In the genomic region with DNA sequence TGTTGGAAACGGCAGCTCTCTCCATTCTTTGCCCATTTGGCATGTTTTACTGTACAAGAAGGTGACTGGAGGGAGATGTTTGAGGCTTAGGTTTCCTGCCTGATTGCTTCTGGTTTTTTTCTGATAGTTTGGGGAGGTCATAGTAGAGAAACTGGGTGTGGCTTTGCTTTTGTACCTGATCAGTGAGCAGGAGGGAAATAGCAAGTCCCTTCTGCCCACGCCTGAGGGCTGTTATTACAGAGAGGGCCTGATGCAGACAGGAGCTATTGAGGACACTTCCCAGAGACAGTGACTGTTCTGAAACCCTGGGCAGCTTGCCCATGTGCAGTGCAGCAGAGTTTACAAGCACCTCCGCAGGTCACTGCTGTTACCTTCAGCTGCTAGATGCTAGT, we compare ENCODE assay signal across 23 mouse cellular contexts.
"Had no signal": no experiment of that assay in that cellular context is flagged by ENCODE, and none has a peak within 500 bp of the region (broad histone marks: within the 10 kb centered on the region; RNA-seq: fewer than 3 reads in every experiment).

No protein-coding gene starts in this region.

- H3K27ac ChIP-seq: heart, adult 2 months; heart, embryonic 13.5 days; heart, embryonic 15.5 days; hindbrain, embryonic 13.5 days; hindbrain, embryonic 15.5 days; hindbrain, postnatal 0 days; kidney, embryonic 15.5 days; kidney, postnatal 0 days; layer of hippocampus, adult 2 months; left cerebral cortex, adult 2 months; limb, embryonic 10.5 days; limb, embryonic 12.5 days had no signal

- DNase-seq: forebrain, postnatal 0 days; gastrocnemius, postnatal 14 days; gastrocnemius, postnatal 36 days; heart, adult 11 months; heart, adult 2 months; heart, postnatal 14 days; heart, postnatal 36 days; kidney, adult 11 months; kidney, adult 2 months; kidney, adult 9 months; kidney, postnatal 14 days; kidney, postnatal 36 days had no signal

- H3K4me3 ChIP-seq: heart, adult 2 months; heart, embryonic 13.5 days; heart, embryonic 15.5 days; hindbrain, embryonic 13.5 days; hindbrain, embryonic 15.5 days; kidney, embryonic 15.5 days; layer of hippocampus, adult 2 months; left cerebral cortex, adult 2 months; limb, embryonic 10.5 days; limb, embryonic 12.5 days had no signal

- H3K4me1 ChIP-seq: heart, embryonic 13.5 days; hindbrain, embryonic 15.5 days; limb, embryonic 10.5 days had no signal

- H3K9ac ChIP-seq: forebrain, postnatal 0 days; heart, embryonic 13.5 days; heart, embryonic 15.5 days; hindbrain, embryonic 13.5 days; hindbrain, embryonic 15.5 days; kidney, embryonic 15.5 days; limb, embryonic 12.5 days had no signal

- H3K27me3 ChIP-seq: heart, embryonic 13.5 days; heart, embryonic 15.5 days; hindbrain, embryonic 13.5 days; hindbrain, embryonic 15.5 days; kidney, embryonic 15.5 days; limb, embryonic 12.5 days had no signal

- H3K9me3 ChIP-seq: heart, embryonic 15.5 days; hindbrain, embryonic 13.5 days; hindbrain, embryonic 15.5 days; kidney, embryonic 15.5 days; limb, embryonic 10.5 days had no signal

- H3K36me3 ChIP-seq: limb, embryonic 10.5 days had no signal
